In genomic region chr13:19101889-19102402, GRCm38 (mm10) we compare ENCODE assay signal across 12 mouse cellular contexts.
DNase-seq lines count a peak whose midpoint lies in the region; ATAC-seq lines count a peak whose summit lies in the region.
"Had no signal": no experiment of that assay in that cellular context is flagged by ENCODE, and none has a peak within 500 bp of the region (broad histone marks: within the 10 kb centered on the region; RNA-seq: fewer than 3 reads in every experiment).

No protein-coding gene starts in this region.

- no peak overlapping the region for H3K4me3 ChIP-seq in forebrain, embryonic 13.5 days
- H3K4me3 ChIP-seq: embryonic facial prominence, embryonic 13.5 days; myocyte had no signal

- H3K9ac ChIP-seq in forebrain, embryonic 13.5 days = no peak overlapping the region
- H3K9ac ChIP-seq: embryonic facial prominence, embryonic 13.5 days had no signal

- H3K4me2 ChIP-seq in forebrain, embryonic 13.5 days = no peak overlapping the region
- H3K4me2 ChIP-seq: embryonic facial prominence, embryonic 13.5 days had no signal

- WGBS in forebrain, embryonic 13.5 days = 90% methylated on average over 10 of the region's 10 CpGs

- H3K36me3 ChIP-seq in forebrain, embryonic 13.5 days (ENCODE audit: poor library complexity, severe bottlenecking) = no peaks in the 10 kb centered on the region
- H3K36me3 ChIP-seq: embryonic facial prominence, embryonic 13.5 days had no signal

- DNase-seq in cerebellum, adult 11 months = peak; percentile 12
- peak; percentile 30 to 38 for DNase-seq in cerebellum, postnatal 10 days
- DNase-seq in layer of hippocampus, adult 9-11 months = peak; percentile 93
- peak; percentile 95 for DNase-seq in right cerebral cortex, adult 18-20 months
- DNase-seq in spleen, adult 12 weeks (ENCODE audit: low spot score) = no peak
- DNase-seq in heart, adult 18-20 months = no peak
- DNase-seq: gastrocnemius, postnatal 36 days had no signal

- H3K27me3 ChIP-seq in forebrain, embryonic 13.5 days = no peaks in the 10 kb centered on the region
- H3K27me3 ChIP-seq: embryonic facial prominence, embryonic 13.5 days had no signal

- H3K9me3 ChIP-seq in forebrain, embryonic 13.5 days (replicated peaks) = no peaks in the 10 kb centered on the region
- H3K9me3 ChIP-seq: embryonic facial prominence, embryonic 13.5 days had no signal

- no peaks in the 10 kb centered on the region for H3K4me1 ChIP-seq in forebrain, embryonic 13.5 days
- H3K4me1 ChIP-seq: embryonic facial prominence, embryonic 13.5 days had no signal

- H3K27ac ChIP-seq in forebrain, embryonic 13.5 days = no peak overlapping the region
- H3K27ac ChIP-seq: embryonic facial prominence, embryonic 13.5 days had no signal

- ATAC-seq in cerebellum, adult (ENCODE audit: insufficient number of reproducible peaks, low FRiP score, low TSS enrichment) = no peak; the same call in 1 of the 2 replicates
- no peak for ATAC-seq in forebrain, embryonic 13.5 days
- ATAC-seq: hindbrain, embryonic 16.5 days had no signal

Comparison
In these comparisons a context has a peak if more than half of its experiments do, and no peak if none do; other contexts are left out.
1. DNase-seq: peak in cerebellum, adult 11 months (single experiment), cerebellum, postnatal 10 days (2 of 2), layer of hippocampus, adult 9-11 months (single experiment) and right cerebral cortex, adult 18-20 months (single experiment); none in spleen, adult 12 weeks (single experiment) and heart, adult 18-20 months (0 of 2).